Mouse (Mus musculus) liver, embryonic 14 days (tissue): ENCODE data around the gene Slco6c1. TPM values are rescaled to one million over a fixed set of nuclear protein-coding genes. Genes with fewer than 3 reads are reported as not detected.

Experiments
- polyA plus RNA-seq: library from polyadenylated mRNA; depleted of rRNA; stranded (reverse); fragments of >200 nt; gene quantifications from 2 replicates; pipeline ENCODE4 v1.2.3, GENCODE M21; 2012; rRNA removed

The Slco6c1 gene
- not detected in 2 replicates for polyA plus RNA-seq

GRCm38 (mm10) chr1:97128201-97128600, at the start of gene Slco6c1:
TSS of gene Slco6c1 (minus strand) at chr1:97128301.

